Mouse (Mus musculus): Measurements from ENCODE around the gene Numbl.

DNA sequence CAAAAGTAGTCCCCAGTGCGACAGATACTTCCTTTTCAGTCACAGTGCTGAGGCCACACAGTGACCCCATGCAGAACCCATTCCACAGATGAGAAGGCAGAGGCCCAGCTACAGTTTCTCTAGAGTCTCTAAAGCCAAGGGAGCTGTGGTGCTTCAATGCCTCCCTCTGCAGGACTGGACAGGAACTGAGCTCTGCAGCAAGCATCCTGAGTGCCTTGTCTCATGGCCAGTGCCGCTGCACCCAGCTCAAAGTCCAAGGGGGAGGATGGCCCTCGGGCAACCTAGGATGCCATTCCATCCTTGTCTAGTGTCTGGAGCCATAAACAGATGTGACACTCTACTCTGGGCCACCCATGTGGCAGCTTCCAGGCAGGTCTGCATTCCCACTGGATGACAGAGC is 2.5 kb upstream of the Numbl start:
- TF ChIP-seq CTCF (IDR thresholded peaks at IDR 0.05; ENCODE audit: borderline replicate concordance, insufficient read depth, low read length) = peak; percentile 66; the same call in 1 of the 2 replicates
- TF ChIP-seq POLR2A (IDR thresholded peaks at IDR 0.05; ENCODE audit: low read depth, low read length) = no peak

All from embryonic fibroblast, embryonic 13.5 days (primary cell).